Mouse (Mus musculus) MEL (cell line): ENCODE measurements around the gene Itk.

Experiments
- SIN3A ChIP-seq: IDR thresholded peaks from 2 replicates; pipeline ENCODE4 v1.6.1; 2012; ENCODE audit warnings: low read length, improper control_type of control experiment, inconsistent platforms
- ZMIZ1 ChIP-seq: IDR thresholded peaks from 2 replicates; pipeline ENCODE4 v1.6.1; 2012; ENCODE audit warnings: low read depth, mild to moderate bottlenecking, inconsistent platforms, low read length, improper control_type of control experiment, moderate library complexity

GRCm38 (mm10) chr11:46304864-46305710 is 84.2 kb downstream of the Itk start:
- TF ChIP-seq SIN3A, result no peak
- TF ChIP-seq ZMIZ1, result no peak
